Mouse (Mus musculus) embryonic facial prominence, embryonic 14.5 days (tissue): Measurements from ENCODE around the gene Ddx60. TPM values are rescaled to one million over a fixed set of nuclear protein-coding genes. Genes with fewer than 3 reads are reported as not detected.

Experiments
- ATAC-seq: fragments of 200-750 bp; cut with Nextera tagmentation; 2 replicates; pipeline ENCODE4 v1.8.0; 2017; ENCODE audit warnings: low read depth, moderate number of reproducible peaks, moderate TSS enrichment
- DNase-seq: peaks from one replicate; pipeline ENCODE4 v3.0.0-alpha.2; 2015; ENCODE audit warnings: low spot score
- H3K27ac ChIP-seq: fragments of 300-500 bp; sonication (generic); replicated peaks from 2 replicates; pipeline ENCODE4 v1.5.1; 2014; ENCODE audit warnings: low read depth, mild to moderate bottlenecking, low read length, moderate library complexity
- H3K27me3 ChIP-seq: fragments of 300-500 bp; sonication (generic); replicated peaks from 2 replicates; pipeline ENCODE4 v1.6.1; 2014; ENCODE audit warnings: low read length; ENCODE audit not compliant: control insufficient read depth, insufficient read depth
- H3K36me3 ChIP-seq: fragments of 300-500 bp; sonication (generic); 2 replicates; pipeline ENCODE4 v1.6.1; 2014; ENCODE audit warnings: low read length, mixed read lengths; ENCODE audit not compliant: control insufficient read depth, insufficient read depth
- H3K4me1 ChIP-seq: fragments of 300-500 bp; sonication (generic); 2 replicates; pipeline ENCODE4 v1.6.1; 2014; ENCODE audit warnings: antibody characterized with exemption, low read length; ENCODE audit not compliant: control insufficient read depth, insufficient read depth
- H3K4me2 ChIP-seq: fragments of 300-500 bp; sonication (generic); 2 replicates; pipeline ENCODE4 v1.6.1; 2014; ENCODE audit warnings: low read depth, mild to moderate bottlenecking, low read length, moderate library complexity, mixed read lengths
- H3K4me3 ChIP-seq: fragments of 300-500 bp; sonication (generic); 2 replicates; pipeline ENCODE4 v1.5.1; 2014; ENCODE audit warnings: low read depth, mild to moderate bottlenecking, low read length
- H3K9ac ChIP-seq: fragments of 300-500 bp; sonication (generic); 2 replicates; pipeline ENCODE4 v1.6.1; 2014; ENCODE audit warnings: low read depth, mild to moderate bottlenecking, low read length, moderate library complexity, mixed read lengths
- H3K9me3 ChIP-seq: fragments of 300-500 bp; sonication (generic); 2 replicates; pipeline ENCODE4 v1.6.1; 2016; ENCODE audit warnings: low read length; ENCODE audit not compliant: control insufficient read depth
- WGBS: fragments of 180-500 bp; shearing (Covaris S2); extraction: QIAGEN DNeasy Blood & Tissue Kit; methylation state at CpG from one replicate; pipeline ENCODE4 v1.1.7; 2014; 5-methylcytosine and 5-hydroxymethylcytosine counted together
- polyA plus RNA-seq: library from polyadenylated mRNA; unstranded; fragments of >200 nt; fragmentation: Nextera tagmentation; extraction: Ambion mirVana; gene quantifications from 2 replicates; pipeline ENCODE4 v1.2.1, GENCODE M21; 2014

Gene Ddx60
- polyA plus RNA-seq, 1 experiment from 2014 or later: 0.82 TPM

GRCm38 (mm10) chr8:62014582-62014981, 86.7 kb downstream of the Ddx60 start:
- H3K27ac ChIP-seq: no peak overlapping the region
- no peak overlapping the region for H3K9ac ChIP-seq
- H3K36me3 ChIP-seq: no peaks in the 10 kb centered on the region
- H3K4me3 ChIP-seq: no peak overlapping the region
- no peaks in the 10 kb centered on the region for H3K9me3 ChIP-seq
- 87% methylated on average over 4 of the region's 4 CpGs for WGBS
- no peak for ATAC-seq
- H3K4me1 ChIP-seq: no peaks in the 10 kb centered on the region
- no peak overlapping the region for H3K4me2 ChIP-seq
- DNase-seq: no peak
- no peaks in the 10 kb centered on the region for H3K27me3 ChIP-seq

- Histone ChIP-seq H3K4me1 (no peaks in the 10 kb centered on the region), H3K4me3 (no peak overlapping the region), H3K9ac (no peak overlapping the region), H3K27ac (no peak overlapping the region), H3K9me3 (no peaks in the 10 kb centered on the region), H3K36me3 (no peaks in the 10 kb centered on the region), H3K27me3 (no peaks in the 10 kb centered on the region), H3K4me2 (no peak overlapping the region)
- no peak for ATAC-seq
- no peak for DNase-seq
- WGBS: 77% methylated on average over 3 of the region's 3 CpGs
These were observed 106.5 kb downstream of the Ddx60 start for GRCm38 (mm10) chr8:62034351-62034750.

GRCm38 (mm10) chr8:62046809-62047208, 118.9 kb downstream of the Ddx60 start:
- no peaks in the 10 kb centered on the region for H3K36me3 ChIP-seq
- no peak overlapping the region for H3K4me2 ChIP-seq
- no peak overlapping the region for H3K4me3 ChIP-seq
- no peaks in the 10 kb centered on the region for H3K27me3 ChIP-seq
- no peak for DNase-seq
- H3K4me1 ChIP-seq: no peaks in the 10 kb centered on the region
- WGBS: 29% methylated on average over 2 of the region's 2 CpGs
- no peak for ATAC-seq
- H3K27ac ChIP-seq: no peak overlapping the region
- H3K9ac ChIP-seq: no peak overlapping the region
- H3K9me3 ChIP-seq: no peaks in the 10 kb centered on the region

GRCm38 (mm10) chr8:62060357-62060756, 132.5 kb downstream of the Ddx60 start:
- Histone ChIP-seq H3K9me3 (no peaks in the 10 kb centered on the region), H3K27ac (no peak overlapping the region), H3K4me2 (no peak overlapping the region), H3K9ac (no peak overlapping the region), H3K4me1 (no peaks in the 10 kb centered on the region), H3K27me3 (no peaks in the 10 kb centered on the region), H3K36me3 (no peaks in the 10 kb centered on the region), H3K4me3 (no peak overlapping the region)
- DNase-seq (peak; percentile 41), ATAC-seq (no peak)

- H3K27ac ChIP-seq: no peak overlapping the region
- no peaks in the 10 kb centered on the region for H3K27me3 ChIP-seq
- H3K9me3 ChIP-seq: no peaks in the 10 kb centered on the region
- ATAC-seq: no peak
- no peak for DNase-seq
- no peak overlapping the region for H3K4me3 ChIP-seq
- no peaks in the 10 kb centered on the region for H3K4me1 ChIP-seq
- no peak overlapping the region for H3K4me2 ChIP-seq
- H3K9ac ChIP-seq: no peak overlapping the region
- no peaks in the 10 kb centered on the region for H3K36me3 ChIP-seq
These were observed 140.4 kb downstream of the Ddx60 start for GRCm38 (mm10) chr8:62068305-62068704.

- Histone ChIP-seq H3K4me2 (no peak overlapping the region), H3K27me3 (no peaks in the 10 kb centered on the region), H3K4me1 (no peaks in the 10 kb centered on the region), H3K9me3 (no peaks in the 10 kb centered on the region), H3K4me3 (no peak overlapping the region), H3K9ac (no peak overlapping the region), H3K36me3 (no peaks in the 10 kb centered on the region), H3K27ac (no peak overlapping the region)
- 39% methylated on average over 3 of the region's 3 CpGs for WGBS
- peak; percentile 86 for DNase-seq
- peak; percentile 65; the same call in 1 of the 2 replicates for ATAC-seq
These were observed 152.4 kb downstream of the Ddx60 start for GRCm38 (mm10) chr8:62080195-62080802.

- Histone ChIP-seq H3K9me3 (no peaks in the 10 kb centered on the region), H3K4me1 (no peaks in the 10 kb centered on the region), H3K36me3 (no peaks in the 10 kb centered on the region), H3K27ac (no peak overlapping the region), H3K9ac (no peak overlapping the region), H3K4me3 (no peak overlapping the region), H3K4me2 (no peak overlapping the region), H3K27me3 (no peaks in the 10 kb centered on the region)
- WGBS: 84% methylated on average over 2 of the region's 2 CpGs
- DNase-seq (no peak), ATAC-seq (no peak)
These were observed 153.9 kb downstream of the Ddx60 start for GRCm38 (mm10) chr8:62081804-62082203.

Other genes with a start within 250 kb of the Ddx60 start
- gene Palld, start 25.4 kb upstream of the Ddx60 start, polyA plus RNA-seq: 95.5 and 96.3 TPM in 2 replicates
- not detected in 2 replicates for gene Anxa10, start 195.1 kb downstream of the Ddx60 start, polyA plus RNA-seq